Mouse (Mus musculus) urinary bladder, postnatal 36 days (tissue): ENCODE data around the gene Cmah.

ENCODE experiments used
- DNase-seq, 2 experiments: peaks; one replicate each; pipeline ENCODE4 v3.0.0; 2022; ENCODE audit warnings: low spot score in 2 of 2, mixed read lengths in 1 of 2

Gene Cmah

GRCm38 (mm10) chr13:24481615-24482295, 154.6 kb downstream of the Cmah start:
- DNase-seq, result peak; percentile 22 to 32

GRCm38 (mm10) chr13:24483691-24484090, 156.5 kb downstream of the Cmah start:
- no peak for DNase-seq

GRCm38 (mm10) chr13:24484811-24485210, 157.6 kb downstream of the Cmah start:
- DNase-seq, result no peak

- no peak for DNase-seq
These were observed 158.8 kb downstream of the Cmah start for GRCm38 (mm10) chr13:24485964-24486363.

- no peak for DNase-seq
These were observed 159.2 kb downstream of the Cmah start for GRCm38 (mm10) chr13:24486403-24486802.

- DNase-seq, result no peak
These were observed 159.9 kb downstream of the Cmah start for GRCm38 (mm10) chr13:24487061-24487460.

GRCm38 (mm10) chr13:24487546-24487945, 160.3 kb downstream of the Cmah start:
- no peak for DNase-seq

- no peak for DNase-seq
These were observed 161.4 kb downstream of the Cmah start for GRCm38 (mm10) chr13:24488526-24489070.

- no peak for DNase-seq
These were observed 162.3 kb downstream of the Cmah start for GRCm38 (mm10) chr13:24489515-24489914.

GRCm38 (mm10) chr13:24490041-24490440, 162.8 kb downstream of the Cmah start:
- DNase-seq, result no peak

- DNase-seq, result no peak
These were observed 163.9 kb downstream of the Cmah start for GRCm38 (mm10) chr13:24491101-24491500.

GRCm38 (mm10) chr13:24493784-24494183, 166.6 kb downstream of the Cmah start:
- DNase-seq, result no peak

- DNase-seq, result no peak
These were observed 169.1 kb downstream of the Cmah start for GRCm38 (mm10) chr13:24496353-24496752.

GRCm38 (mm10) chr13:24497001-24497400, 169.8 kb downstream of the Cmah start:
- DNase-seq, result no peak

GRCm38 (mm10) chr13:24498342-24498741, 171.1 kb downstream of the Cmah start:
- no peak for DNase-seq

GRCm38 (mm10) chr13:24499505-24499904, 172.3 kb downstream of the Cmah start:
- DNase-seq, result no peak

GRCm38 (mm10) chr13:24501179-24501905, 174.1 kb downstream of the Cmah start:
- no peak for DNase-seq

GRCm38 (mm10) chr13:24501919-24502318, 174.7 kb downstream of the Cmah start:
- no peak for DNase-seq

- no peak for DNase-seq
These were observed 178.6 kb downstream of the Cmah start for GRCm38 (mm10) chr13:24505812-24506211.

- no peak for DNase-seq
These were observed 180.0 kb downstream of the Cmah start for GRCm38 (mm10) chr13:24507156-24507555.

GRCm38 (mm10) chr13:24508917-24509316, 181.7 kb downstream of the Cmah start:
- DNase-seq, result no peak

GRCm38 (mm10) chr13:24511367-24511766, 184.2 kb downstream of the Cmah start:
- no peak for DNase-seq

- no peak for DNase-seq
These were observed 184.8 kb downstream of the Cmah start for GRCm38 (mm10) chr13:24511932-24512520.
